Mouse (Mus musculus): Measurements from ENCODE around the gene Twf1.

GRCm38 (mm10) chr15:94544844-94545243, 44.8 kb downstream of the Twf1 start:
- TF ChIP-seq CTCF (IDR thresholded peaks at IDR 0.05; ENCODE audit: extremely low read depth, insufficient read depth, insufficient read length, insufficient replicate concordance) (no peak), POLR2A (IDR thresholded peaks at IDR 0.05; ENCODE audit: low read depth, low read length) (no peak)
